Mouse (Mus musculus) ovary, adult 18-20 months (tissue): ENCODE results near the gene Kprp.
"Not testable (repeated sequence)": the region's sequence is repeated elsewhere in the genome, so short reads cannot be mapped to it uniquely, and the experiment has no call there.

ENCODE experiments used
- DNase-seq: peaks from one replicate; pipeline ENCODE4 v3.0.0; 2022; ENCODE audit warnings: low spot score, mixed read lengths

Gene Kprp

GRCm38 (mm10) chr3:92827108-92827507 lies at the start of gene Kprp:
Kprp (minus strand) TSS chr3:92827247.
- DNase-seq: no peak

DNA sequence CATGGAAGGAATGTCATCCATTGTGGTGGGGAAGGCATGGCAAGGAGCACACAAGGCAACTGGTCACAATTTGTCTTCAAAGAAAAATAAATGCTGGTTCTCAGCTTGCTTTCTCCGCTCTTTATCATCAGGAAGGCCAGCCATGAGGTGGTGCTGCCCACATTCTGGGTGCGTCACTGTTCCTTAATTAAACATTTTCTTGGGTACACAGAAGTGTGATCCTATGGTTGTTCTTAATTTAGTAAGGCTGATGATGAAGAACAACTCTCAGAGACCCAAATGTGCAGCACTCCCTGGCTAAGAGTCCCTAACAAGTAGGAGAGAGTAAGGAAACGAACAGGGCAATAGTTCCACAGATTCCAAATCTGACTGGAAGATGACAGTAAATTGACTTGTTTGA lies 47.1 kb upstream of the Kprp start:
- no peak for DNase-seq

DNA sequence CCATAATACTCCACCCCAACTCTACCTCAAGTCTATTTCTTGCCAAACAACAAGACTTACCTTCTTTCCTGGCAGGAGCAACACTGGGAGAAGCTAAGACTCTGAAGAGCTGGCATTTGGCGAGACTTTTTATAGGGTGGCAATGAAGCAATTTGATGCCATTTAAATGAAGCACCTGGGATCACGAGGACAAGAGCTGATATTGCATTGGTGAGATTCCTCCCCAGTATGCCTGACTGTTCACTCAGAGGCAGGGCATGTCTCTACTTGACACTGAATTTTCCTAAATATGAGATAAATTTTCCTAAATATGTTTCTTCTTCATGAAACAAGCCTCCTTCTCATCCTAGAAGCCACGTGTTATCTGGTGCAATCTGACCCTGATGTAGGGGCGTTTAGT lies 43.1 kb upstream of the Kprp start, which contains the start of gene 2310050C09Rik:
TSS of gene 2310050C09Rik (minus strand) at position 101 of the 400 bp plus-strand sequence.
- no peak for DNase-seq

- no peak for DNase-seq
Observed at GRCm38 (mm10) chr3:92851186-92851585, 24.1 kb upstream of the Kprp start, which contains the start of gene Lce1l. Lce1l (minus strand) TSS chr3:92851286.

DNA sequence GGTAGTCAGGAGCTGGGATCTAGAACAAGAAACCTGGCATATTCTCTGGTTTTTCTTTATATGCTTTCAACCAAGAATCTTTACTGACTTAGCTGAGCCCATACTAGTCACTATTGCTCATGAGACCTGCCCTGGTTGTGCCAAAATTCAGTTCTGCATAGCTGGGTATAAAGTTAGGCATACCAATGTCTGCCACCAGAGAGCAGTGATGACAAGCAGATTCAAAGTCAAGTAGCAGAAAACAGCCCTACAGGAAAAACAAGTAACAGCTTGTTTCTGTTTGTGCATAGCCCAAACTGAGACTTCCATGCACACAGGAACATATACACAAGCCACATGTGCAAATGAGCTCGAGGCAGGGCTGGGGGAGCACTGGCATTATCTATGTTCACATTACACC lies 1.2 kb downstream of the Kprp start:
- DNase-seq: no peak

GRCm38 (mm10) chr3:92816036-92816435 lies 11.0 kb downstream of the Kprp start:
- DNase-seq: not testable (repeated sequence)

GRCm38 (mm10) chr3:92815581-92815980 lies 11.5 kb downstream of the Kprp start:
- DNase-seq: no peak

DNA sequence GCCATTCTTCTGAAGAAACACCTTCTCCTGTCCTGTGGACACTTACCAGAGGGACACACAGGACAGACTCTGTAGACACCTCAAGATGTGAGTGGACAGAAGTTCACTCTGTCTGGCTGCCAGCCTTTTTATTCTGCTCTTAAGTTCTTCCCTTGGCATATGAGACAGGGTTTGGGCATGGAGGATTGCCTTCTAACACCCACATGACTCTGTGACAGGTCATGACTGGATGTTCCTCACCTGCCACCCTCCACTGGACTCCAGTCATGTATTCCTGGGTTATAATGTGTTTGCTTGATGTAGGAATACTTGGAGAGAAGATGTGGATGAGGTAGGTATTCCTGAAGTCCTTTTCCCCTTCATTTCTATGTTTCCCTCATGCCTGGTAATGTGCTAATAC lies 19.3 kb downstream of the Kprp start, which contains the start of gene Lce1k:
TSS of gene Lce1k (minus strand) at position 101 of the 400 bp plus-strand sequence.
- no peak for DNase-seq

DNA sequence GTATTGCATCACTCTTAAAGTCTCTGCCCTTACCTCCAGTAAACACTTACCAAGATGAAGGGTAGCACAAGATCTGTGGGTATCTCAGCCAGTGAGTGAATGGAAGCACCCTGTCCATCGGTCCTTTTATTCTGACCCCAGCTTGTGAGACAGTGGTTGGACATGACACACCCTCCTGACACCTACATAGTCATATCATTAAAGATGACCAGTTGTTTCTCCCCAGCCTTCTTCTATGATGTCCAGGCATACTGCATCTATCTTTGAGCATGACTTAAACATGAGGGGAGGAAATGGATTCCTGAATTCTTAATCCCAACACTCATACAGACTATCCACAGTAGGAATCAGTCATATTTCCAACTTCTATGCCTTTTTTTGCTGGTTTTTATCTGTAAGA lies 36.6 kb downstream of the Kprp start, which contains the start of gene Lce1j:
TSS of gene Lce1j (minus strand) at position 101 of the 400 bp plus-strand sequence.
- no peak for DNase-seq

DNA sequence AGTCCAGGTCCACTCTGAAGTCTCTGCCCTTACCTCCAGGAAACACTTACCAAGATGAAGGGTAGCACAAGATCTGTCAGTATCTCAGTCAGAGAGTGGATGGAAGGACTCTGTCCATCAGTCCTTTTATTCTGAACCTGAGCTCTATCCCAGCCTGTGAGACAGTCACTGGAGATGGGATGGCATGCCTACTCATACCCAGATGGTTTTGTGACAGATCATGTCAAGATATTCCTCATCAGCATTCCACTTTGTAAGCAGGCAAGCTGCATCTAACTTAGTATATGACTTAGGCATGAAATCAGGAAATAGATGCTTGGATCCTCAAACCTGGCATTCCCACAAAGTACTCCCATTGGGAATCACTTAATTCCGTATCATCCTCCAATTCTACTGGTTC lies 48.2 kb downstream of the Kprp start, which contains the start of gene Lce1i:
TSS of gene Lce1i (minus strand) at position 101 of the 400 bp plus-strand sequence.
- no peak for DNase-seq
